Mouse (Mus musculus): Measurements from ENCODE around the gene Yjefn3. TPM values are rescaled to one million over a fixed set of nuclear protein-coding genes. Genes with fewer than 3 reads are reported as not detected.

Gene Yjefn3
- polyA plus RNA-seq, 1 experiment from 2014 or later = 8.4 TPM

GRCm38 (mm10) chr8:69867696-69868326 is 34.7 kb downstream of the Yjefn3 start:
- WGBS = 85% methylated on average over 5 of the region's 5 CpGs
- Histone ChIP-seq H3K27ac (replicated peaks; ENCODE audit: low read depth, low read length) (no peak overlapping the region), H3K4me3 (replicated peaks; ENCODE audit: low read depth, low read length) (no peak overlapping the region), H3K9ac (replicated peaks; ENCODE audit: low read length) (no peak overlapping the region), H3K4me2 (ENCODE audit: low read length) (no peak overlapping the region), H3K27me3 (ENCODE audit: control insufficient read depth, insufficient read depth, low read length) (no peaks in the 10 kb centered on the region), H3K4me1 (ENCODE audit: control insufficient read depth, insufficient read depth, low read length) (no peaks in the 10 kb centered on the region), H3K9me3 (ENCODE audit: control insufficient read depth, low read length) (no peaks in the 10 kb centered on the region), H3K36me3 (ENCODE audit: control insufficient read depth, insufficient read depth, low read length) (peaks cover 43% of the 10 kb centered on the region)
- DNase-seq = no peak
- no peak for ATAC-seq (ENCODE audit: low FRiP score, low TSS enrichment)

DNA sequence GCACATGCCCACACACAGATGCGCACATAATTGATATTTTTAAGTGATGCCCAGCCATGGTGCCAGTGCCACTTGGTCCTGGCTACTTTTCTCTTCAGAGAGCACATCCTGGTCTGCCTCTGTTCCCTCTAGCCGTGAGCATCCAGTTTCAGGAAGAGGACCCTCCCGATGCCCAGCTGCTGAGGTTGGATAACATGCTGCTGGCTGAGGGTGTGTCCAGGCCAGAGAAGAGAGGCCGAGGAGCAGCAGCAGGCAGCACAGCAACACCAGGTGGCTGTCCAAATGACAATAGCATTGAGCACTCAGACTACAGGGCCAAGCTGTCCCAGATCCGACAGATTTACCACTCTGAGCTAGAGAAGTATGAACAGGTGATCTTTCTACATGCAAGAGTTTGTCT is 38.3 kb downstream of the Yjefn3 start:
- Histone ChIP-seq H3K9ac (replicated peaks; ENCODE audit: low read length) (no peak overlapping the region), H3K4me3 (replicated peaks; ENCODE audit: low read depth, low read length) (no peak overlapping the region), H3K27me3 (ENCODE audit: control insufficient read depth, insufficient read depth, low read length) (no peaks in the 10 kb centered on the region), H3K36me3 (ENCODE audit: control insufficient read depth, insufficient read depth, low read length) (peaks cover 45% of the 10 kb centered on the region), H3K27ac (replicated peaks; ENCODE audit: low read depth, low read length) (no peak overlapping the region), H3K4me1 (ENCODE audit: control insufficient read depth, insufficient read depth, low read length) (no peaks in the 10 kb centered on the region), H3K4me2 (ENCODE audit: low read length) (no peak overlapping the region), H3K9me3 (ENCODE audit: control insufficient read depth, low read length) (no peaks in the 10 kb centered on the region)
- no peak for ATAC-seq (ENCODE audit: low FRiP score, low TSS enrichment)
- no peak for DNase-seq
- WGBS = 88% methylated on average over 5 of the region's 5 CpGs

DNA sequence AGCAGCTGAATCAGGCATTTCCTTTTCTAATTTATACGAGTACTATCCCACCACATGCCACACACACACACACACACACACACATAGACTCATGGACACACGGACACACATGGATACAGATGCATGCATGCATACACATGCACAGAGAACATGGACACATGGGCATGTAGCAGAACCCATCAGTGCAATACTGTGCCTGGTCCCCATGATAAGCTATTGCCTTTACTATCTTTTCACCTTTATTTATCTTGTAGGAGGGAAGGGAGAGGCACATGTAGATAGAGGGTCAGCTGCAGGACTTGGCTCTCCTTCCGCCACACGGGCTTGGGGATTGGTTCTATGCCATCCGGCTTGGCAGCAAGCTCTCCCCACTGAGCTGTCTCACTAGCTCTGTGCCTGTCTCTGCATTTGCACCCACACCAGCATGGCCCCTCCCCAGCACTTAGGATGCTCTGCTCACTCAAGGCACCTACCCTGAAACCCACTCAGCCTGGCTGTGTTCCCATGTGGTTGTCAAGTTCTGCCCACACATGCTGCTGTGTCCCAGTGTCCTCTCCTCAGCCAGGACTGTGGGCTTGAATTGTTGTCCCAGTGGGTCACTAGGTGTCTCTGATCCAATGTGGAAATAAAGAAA is 39.0 kb downstream of the Yjefn3 start:
- Histone ChIP-seq H3K27me3 (ENCODE audit: control insufficient read depth, insufficient read depth, low read length) (no peaks in the 10 kb centered on the region), H3K4me1 (ENCODE audit: control insufficient read depth, insufficient read depth, low read length) (no peaks in the 10 kb centered on the region), H3K4me2 (ENCODE audit: low read length) (no peak overlapping the region), H3K27ac (replicated peaks; ENCODE audit: low read depth, low read length) (no peak overlapping the region), H3K9ac (replicated peaks; ENCODE audit: low read length) (no peak overlapping the region), H3K36me3 (ENCODE audit: control insufficient read depth, insufficient read depth, low read length) (peaks cover 50% of the 10 kb centered on the region), H3K9me3 (ENCODE audit: control insufficient read depth, low read length) (no peaks in the 10 kb centered on the region), H3K4me3 (replicated peaks; ENCODE audit: low read depth, low read length) (no peak overlapping the region)
- ATAC-seq (ENCODE audit: low FRiP score, low TSS enrichment) = no peak
- no peak for DNase-seq
- 91% methylated on average over 5 of the region's 5 CpGs for WGBS

DNA sequence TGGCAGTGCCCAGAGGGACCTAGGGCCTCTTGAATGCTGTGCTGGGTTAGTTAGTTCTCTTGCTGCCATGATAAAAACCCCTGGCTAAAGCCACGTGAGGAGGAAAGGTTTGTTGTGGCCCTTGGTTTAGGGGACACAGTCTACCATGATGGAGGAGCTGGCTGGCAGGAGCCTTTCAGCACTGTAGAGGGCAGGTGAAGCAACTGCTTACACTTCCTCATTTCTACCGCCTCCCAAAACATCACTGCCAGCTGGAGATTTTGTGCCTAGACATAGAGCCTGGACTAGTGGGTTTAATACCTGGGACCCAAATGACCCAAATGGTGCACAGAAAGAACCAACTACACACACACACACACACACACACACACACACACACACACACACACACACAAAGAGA is 41.3 kb downstream of the Yjefn3 start:
- no peaks in the 10 kb centered on the region for H3K9me3 ChIP-seq (ENCODE audit: control insufficient read depth, low read length)
- peaks cover 50% of the 10 kb centered on the region for H3K36me3 ChIP-seq (ENCODE audit: control insufficient read depth, insufficient read depth, low read length)

GRCm38 (mm10) chr8:69860807-69861206 is 41.7 kb downstream of the Yjefn3 start:
- Histone ChIP-seq H3K27ac (replicated peaks; ENCODE audit: low read depth, low read length) (no peak overlapping the region), H3K4me3 (replicated peaks; ENCODE audit: low read depth, low read length) (no peak overlapping the region), H3K4me2 (ENCODE audit: low read length) (no peak overlapping the region), H3K27me3 (ENCODE audit: control insufficient read depth, insufficient read depth, low read length) (no peaks in the 10 kb centered on the region), H3K9ac (replicated peaks; ENCODE audit: low read length) (no peak overlapping the region), H3K4me1 (ENCODE audit: control insufficient read depth, insufficient read depth, low read length) (no peaks in the 10 kb centered on the region), H3K36me3 (ENCODE audit: control insufficient read depth, insufficient read depth, low read length) (peaks cover 49% of the 10 kb centered on the region), H3K9me3 (ENCODE audit: control insufficient read depth, low read length) (no peaks in the 10 kb centered on the region)
- ATAC-seq (ENCODE audit: low FRiP score, low TSS enrichment) = no peak
- peak; percentile 19 for DNase-seq
- WGBS = 53% methylated on average over 4 of the region's 4 CpGs

More for the DNA sequence above, 41.3 kb downstream of the Yjefn3 start:
- no peaks in the 10 kb centered on the region for H3K27me3 ChIP-seq (ENCODE audit: control insufficient read depth, insufficient read depth, low read length)
- ATAC-seq (ENCODE audit: low FRiP score, low TSS enrichment) (no peak), DNase-seq (no peak)
- no peak overlapping the region for H3K4me2 ChIP-seq (ENCODE audit: low read length)
- no peak overlapping the region for H3K27ac ChIP-seq (replicated peaks; ENCODE audit: low read depth, low read length)
- no peaks in the 10 kb centered on the region for H3K4me1 ChIP-seq (ENCODE audit: control insufficient read depth, insufficient read depth, low read length)
- H3K4me3 ChIP-seq (replicated peaks; ENCODE audit: low read depth, low read length) = no peak overlapping the region
- 66% methylated on average over 2 of the region's 2 CpGs for WGBS
- H3K9ac ChIP-seq (replicated peaks; ENCODE audit: low read length) = no peak overlapping the region

DNA sequence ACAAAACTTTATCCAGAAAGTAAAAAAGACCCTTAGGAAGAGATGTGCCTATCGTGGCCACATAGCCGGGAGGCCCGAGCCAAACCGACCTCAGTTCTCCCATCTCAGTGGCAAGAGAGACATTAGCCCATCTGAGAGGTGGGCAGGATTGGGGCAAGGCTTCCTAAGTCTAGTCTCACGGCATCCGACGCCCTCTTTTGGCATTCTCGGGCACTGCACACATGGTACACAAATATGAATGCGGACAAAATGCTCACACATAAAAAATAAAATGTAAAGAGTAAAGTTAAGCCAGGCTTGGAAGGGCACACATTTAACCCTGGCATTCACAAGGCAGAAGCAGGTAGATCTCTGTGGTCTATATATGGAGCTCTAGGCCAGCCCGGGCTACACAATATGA is 48.6 kb downstream of the Yjefn3 start:
- no peaks in the 10 kb centered on the region for H3K4me1 ChIP-seq (ENCODE audit: control insufficient read depth, insufficient read depth, low read length)
- peaks cover 2% of the 10 kb centered on the region; the same call in 1 of the 2 replicates for H3K36me3 ChIP-seq (ENCODE audit: control insufficient read depth, insufficient read depth, low read length)
- H3K9me3 ChIP-seq (ENCODE audit: control insufficient read depth, low read length) = no peaks in the 10 kb centered on the region
- no peaks in the 10 kb centered on the region for H3K27me3 ChIP-seq (ENCODE audit: control insufficient read depth, insufficient read depth, low read length)
- DNase-seq (no peak), ATAC-seq (ENCODE audit: low FRiP score, low TSS enrichment) (no peak)
- no peak overlapping the region for H3K4me2 ChIP-seq (ENCODE audit: low read length)
- WGBS = 97% methylated on average over 10 of the region's 10 CpGs
- H3K27ac ChIP-seq (replicated peaks; ENCODE audit: low read depth, low read length) = no peak overlapping the region
- H3K4me3 ChIP-seq (replicated peaks; ENCODE audit: low read depth, low read length) = no peak overlapping the region
- H3K9ac ChIP-seq (replicated peaks; ENCODE audit: low read length) = no peak overlapping the region

DNA sequence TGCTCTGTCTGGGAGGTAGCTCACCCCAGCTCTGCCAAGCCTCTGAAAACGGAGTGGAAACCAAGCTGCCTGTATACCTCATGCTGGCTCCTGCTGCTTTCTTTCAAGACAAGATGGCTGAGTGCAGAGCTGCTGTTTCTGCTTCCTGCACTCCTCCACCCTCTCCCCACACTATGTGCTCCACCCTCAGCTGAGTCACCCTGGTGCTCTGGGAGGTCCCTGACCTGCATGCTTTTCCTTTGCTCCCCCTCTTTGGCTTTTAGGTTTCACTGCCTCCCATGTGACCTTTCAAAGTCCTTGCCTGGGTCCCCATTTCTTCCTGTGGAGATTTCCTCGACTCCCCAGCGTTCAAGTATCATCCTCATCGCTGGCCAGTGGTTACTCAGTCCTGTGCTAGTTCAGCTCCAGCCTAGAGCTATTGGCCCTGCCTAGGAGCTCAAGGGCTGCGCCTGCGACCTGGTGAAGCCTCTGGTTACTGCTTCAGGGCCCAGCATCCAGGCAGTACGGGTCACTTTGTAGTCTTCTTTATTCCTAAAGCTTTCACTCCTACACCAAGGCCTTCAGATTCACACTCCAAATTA is 51.5 kb downstream of the Yjefn3 start:
- Histone ChIP-seq H3K9me3 (ENCODE audit: control insufficient read depth, low read length) (no peaks in the 10 kb centered on the region), H3K4me3 (replicated peaks; ENCODE audit: low read depth, low read length) (no peak overlapping the region), H3K4me1 (ENCODE audit: control insufficient read depth, insufficient read depth, low read length) (no peaks in the 10 kb centered on the region), H3K9ac (replicated peaks; ENCODE audit: low read length) (no peak overlapping the region), H3K36me3 (ENCODE audit: control insufficient read depth, insufficient read depth, low read length) (no peaks in the 10 kb centered on the region), H3K4me2 (ENCODE audit: low read length) (no peak overlapping the region), H3K27me3 (ENCODE audit: control insufficient read depth, insufficient read depth, low read length) (no peaks in the 10 kb centered on the region), H3K27ac (replicated peaks; ENCODE audit: low read depth, low read length) (no peak overlapping the region)
- DNase-seq = no peak
- WGBS = 88% methylated on average over 7 of the region's 7 CpGs
- ATAC-seq (ENCODE audit: low FRiP score, low TSS enrichment) = no peak

DNA sequence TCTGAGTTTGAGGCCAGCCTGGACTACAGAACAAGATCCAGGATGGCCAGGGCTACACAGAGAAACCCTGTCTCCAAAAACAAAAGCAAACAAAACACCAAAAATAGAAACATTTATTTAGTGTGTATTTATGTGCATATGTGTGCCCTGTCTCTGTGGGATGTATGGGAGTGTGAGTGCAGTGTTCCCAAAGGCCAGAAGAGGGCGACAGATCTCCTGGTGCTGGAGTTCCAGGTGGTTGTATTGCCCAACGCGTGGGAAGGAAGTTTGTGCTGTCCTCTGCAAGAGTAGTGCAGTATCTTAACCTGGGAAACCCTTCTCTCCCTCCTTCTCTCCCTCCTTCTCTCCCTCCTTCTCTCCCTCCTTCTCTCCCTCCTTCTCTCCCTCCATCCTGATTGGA is 52.6 kb downstream of the Yjefn3 start:
- no peaks in the 10 kb centered on the region for H3K36me3 ChIP-seq (ENCODE audit: control insufficient read depth, insufficient read depth, low read length)
- H3K27me3 ChIP-seq (ENCODE audit: control insufficient read depth, insufficient read depth, low read length) = no peaks in the 10 kb centered on the region
- H3K9ac ChIP-seq (replicated peaks; ENCODE audit: low read length) = no peak overlapping the region
- WGBS = 38% methylated on average over 3 of the region's 3 CpGs
- no peak overlapping the region for H3K4me3 ChIP-seq (replicated peaks; ENCODE audit: low read depth, low read length)
- no peak for ATAC-seq (ENCODE audit: low FRiP score, low TSS enrichment)
- H3K4me2 ChIP-seq (ENCODE audit: low read length) = no peak overlapping the region
- no peaks in the 10 kb centered on the region for H3K9me3 ChIP-seq (ENCODE audit: control insufficient read depth, low read length)
- DNase-seq = no peak
- no peak overlapping the region for H3K27ac ChIP-seq (replicated peaks; ENCODE audit: low read depth, low read length)
- H3K4me1 ChIP-seq (ENCODE audit: control insufficient read depth, insufficient read depth, low read length) = no peaks in the 10 kb centered on the region

GRCm38 (mm10) chr8:69848951-69849350 is 53.6 kb downstream of the Yjefn3 start:
- H3K27me3 ChIP-seq (ENCODE audit: control insufficient read depth, insufficient read depth, low read length) = no peaks in the 10 kb centered on the region
- DNase-seq = no peak
- ATAC-seq (ENCODE audit: low FRiP score, low TSS enrichment) = no peak
- H3K4me1 ChIP-seq (ENCODE audit: control insufficient read depth, insufficient read depth, low read length) = no peaks in the 10 kb centered on the region
- H3K4me2 ChIP-seq (ENCODE audit: low read length) = no peak overlapping the region
- H3K27ac ChIP-seq (replicated peaks; ENCODE audit: low read depth, low read length) = no peak overlapping the region
- WGBS = 95% methylated on average over 8 of the region's 8 CpGs
- H3K9me3 ChIP-seq (ENCODE audit: control insufficient read depth, low read length) = no peaks in the 10 kb centered on the region
- no peaks in the 10 kb centered on the region for H3K36me3 ChIP-seq (ENCODE audit: control insufficient read depth, insufficient read depth, low read length)
- no peak overlapping the region for H3K9ac ChIP-seq (replicated peaks; ENCODE audit: low read length)
- H3K4me3 ChIP-seq (replicated peaks; ENCODE audit: low read depth, low read length) = no peak overlapping the region
